Mouse (Mus musculus): Measurements from ENCODE around the gene Hamp2. TPM values are rescaled to one million over a fixed set of nuclear protein-coding genes. Genes with fewer than 3 reads are reported as not detected.

The Hamp2 gene
- polyA plus RNA-seq, 1 experiment from 2014 or later = not detected

- ATAC-seq = no peak
- Histone ChIP-seq H3K9me3 (replicated peaks) (no peaks in the 10 kb centered on the region), H3K9ac (no peak within 1 kb of the TSS), H3K4me1 (no peaks in the 10 kb centered on the region), H3K4me3 (no peak within 1 kb of the TSS), H3K36me3 (no peaks in the 10 kb centered on the region), H3K4me2 (no peak within 1 kb of the TSS), H3K27me3 (replicated peaks) (peaks cover 9% of the 10 kb centered on the region; the same call in 1 of the 2 replicates), H3K27ac (no peak within 1 kb of the TSS)
- WGBS (ENCODE audit: insufficient replicate concordance) = 59% methylated on average over 8 of the region's 8 CpGs
Measured at GRCm38 (mm10) chr7:30914732-30915131, 9.7 kb downstream of the Hamp2 start, which contains the start of gene Mag. Mag (minus strand) TSS chr7:30914873.

- ATAC-seq = no peak
- WGBS (ENCODE audit: insufficient replicate concordance) = 44% methylated on average over 6 of the region's 6 CpGs
- Histone ChIP-seq H3K9ac (no peak overlapping the region), H3K4me1 (peaks cover 12% of the 10 kb centered on the region), H3K36me3 (no peaks in the 10 kb centered on the region), H3K4me3 (no peak overlapping the region), H3K9me3 (replicated peaks) (no peaks in the 10 kb centered on the region), H3K27me3 (replicated peaks) (peaks cover 36% of the 10 kb centered on the region), H3K4me2 (no peak overlapping the region), H3K27ac (no peak overlapping the region)
Measured at GRCm38 (mm10) chr7:30909773-30910172, 14.7 kb downstream of the Hamp2 start.

- ATAC-seq = no peak; the same call in 1 of the 2 replicates
- H3K9me3 ChIP-seq (replicated peaks) = no peaks in the 10 kb centered on the region
- H3K4me3 ChIP-seq = peak overlapping the region; percentile 19; the same call in 1 of the 2 replicates
Measured at GRCm38 (mm10) chr7:30908992-30909431, 15.5 kb downstream of the Hamp2 start.

GRCm38 (mm10) chr7:30908277-30908991 lies 16.0 kb downstream of the Hamp2 start:
- ATAC-seq = peak; percentile 59
- WGBS (ENCODE audit: insufficient replicate concordance) = 4% methylated on average over 26 of the region's 26 CpGs
- peak overlapping the region; percentile 19; the same call in 1 of the 2 replicates for H3K4me3 ChIP-seq
- H3K9ac ChIP-seq = no peak overlapping the region
- peaks cover 12% of the 10 kb centered on the region for H3K4me1 ChIP-seq
- peaks cover 36% of the 10 kb centered on the region for H3K27me3 ChIP-seq (replicated peaks)
- H3K4me2 ChIP-seq = peak overlapping the region; percentile 52
- H3K9me3 ChIP-seq (replicated peaks) = no peaks in the 10 kb centered on the region
- H3K27ac ChIP-seq = no peak overlapping the region
- H3K36me3 ChIP-seq = no peaks in the 10 kb centered on the region

More at GRCm38 (mm10) chr7:30908992-30909431, 15.5 kb downstream of the Hamp2 start:
- Histone ChIP-seq H3K27me3 (replicated peaks) (peaks cover 36% of the 10 kb centered on the region), H3K27ac (no peak overlapping the region), H3K4me1 (peaks cover 12% of the 10 kb centered on the region), H3K9ac (no peak overlapping the region), H3K4me2 (peak overlapping the region; percentile 52), H3K36me3 (no peaks in the 10 kb centered on the region)
- WGBS (ENCODE audit: insufficient replicate concordance) = 21% methylated on average over 17 of the region's 17 CpGs

- peaks cover 27% of the 10 kb centered on the region for H3K27me3 ChIP-seq (replicated peaks)
- no peak overlapping the region for H3K4me2 ChIP-seq
- 38% methylated on average over 4 of the region's 4 CpGs for WGBS (ENCODE audit: insufficient replicate concordance)
- no peak overlapping the region for H3K4me3 ChIP-seq
- no peak overlapping the region for H3K9ac ChIP-seq
- peaks cover 9% of the 10 kb centered on the region for H3K4me1 ChIP-seq
- H3K27ac ChIP-seq = no peak overlapping the region
- H3K36me3 ChIP-seq = no peaks in the 10 kb centered on the region
- ATAC-seq = no peak
- no peaks in the 10 kb centered on the region for H3K9me3 ChIP-seq (replicated peaks)
Measured at GRCm38 (mm10) chr7:30904042-30904441, 20.4 kb downstream of the Hamp2 start.

- no peaks in the 10 kb centered on the region for H3K9me3 ChIP-seq (replicated peaks)
- ATAC-seq = no peak; the same call in 1 of the 2 replicates
- H3K4me3 ChIP-seq = no peak overlapping the region
- H3K4me1 ChIP-seq = no peaks in the 10 kb centered on the region
- H3K27me3 ChIP-seq (replicated peaks) = no peaks in the 10 kb centered on the region
- no peaks in the 10 kb centered on the region for H3K36me3 ChIP-seq
- no peak overlapping the region for H3K9ac ChIP-seq
- WGBS (ENCODE audit: insufficient replicate concordance) = 58% methylated on average over 3 of the region's 3 CpGs
- no peak overlapping the region for H3K4me2 ChIP-seq
- no peak overlapping the region for H3K27ac ChIP-seq
Measured at GRCm38 (mm10) chr7:30895217-30895616, 29.3 kb downstream of the Hamp2 start.

GRCm38 (mm10) chr7:30892515-30892914 lies 32.0 kb downstream of the Hamp2 start:
- 44% methylated on average over 3 of the region's 3 CpGs for WGBS (ENCODE audit: insufficient replicate concordance)

GRCm38 (mm10) chr7:30891746-30892145 lies 32.7 kb downstream of the Hamp2 start:
- ATAC-seq = no peak
- no peaks in the 10 kb centered on the region for H3K27me3 ChIP-seq (replicated peaks)
- no peak overlapping the region for H3K9ac ChIP-seq
- no peak overlapping the region for H3K4me3 ChIP-seq
- no peaks in the 10 kb centered on the region for H3K36me3 ChIP-seq
- WGBS (ENCODE audit: insufficient replicate concordance) = 70% methylated on average over 9 of the region's 9 CpGs
- H3K4me1 ChIP-seq = no peaks in the 10 kb centered on the region
- H3K4me2 ChIP-seq = no peak overlapping the region
- no peaks in the 10 kb centered on the region for H3K9me3 ChIP-seq (replicated peaks)
- no peak overlapping the region for H3K27ac ChIP-seq

More at GRCm38 (mm10) chr7:30892515-30892914, 32.0 kb downstream of the Hamp2 start:
- Histone ChIP-seq H3K4me1 (no peaks in the 10 kb centered on the region), H3K4me2 (no peak overlapping the region), H3K27me3 (replicated peaks) (no peaks in the 10 kb centered on the region), H3K27ac (no peak overlapping the region), H3K9me3 (replicated peaks) (no peaks in the 10 kb centered on the region), H3K9ac (no peak overlapping the region), H3K4me3 (no peak overlapping the region), H3K36me3 (no peaks in the 10 kb centered on the region)
- no peak for ATAC-seq

GRCm38 (mm10) chr7:30890681-30891080 lies 33.8 kb downstream of the Hamp2 start:
- H3K36me3 ChIP-seq = no peaks in the 10 kb centered on the region
- no peak for ATAC-seq
- no peak overlapping the region for H3K4me2 ChIP-seq
- no peaks in the 10 kb centered on the region for H3K27me3 ChIP-seq (replicated peaks)
- WGBS (ENCODE audit: insufficient replicate concordance) = 45% methylated on average over 2 of the region's 2 CpGs
- H3K27ac ChIP-seq = no peak overlapping the region
- no peaks in the 10 kb centered on the region for H3K9me3 ChIP-seq (replicated peaks)
- H3K9ac ChIP-seq = no peak overlapping the region
- H3K4me3 ChIP-seq = no peak overlapping the region
- no peaks in the 10 kb centered on the region for H3K4me1 ChIP-seq

- Histone ChIP-seq H3K9ac (no peak overlapping the region), H3K4me3 (no peak overlapping the region), H3K4me1 (no peaks in the 10 kb centered on the region), H3K27me3 (replicated peaks) (no peaks in the 10 kb centered on the region), H3K27ac (no peak overlapping the region), H3K36me3 (no peaks in the 10 kb centered on the region), H3K4me2 (no peak overlapping the region), H3K9me3 (replicated peaks) (no peaks in the 10 kb centered on the region)
- no peak for ATAC-seq
- WGBS (ENCODE audit: insufficient replicate concordance) = 70% methylated on average over 7 of the region's 7 CpGs
Measured at GRCm38 (mm10) chr7:30888786-30889185, 35.7 kb downstream of the Hamp2 start.

GRCm38 (mm10) chr7:30887568-30888188 lies 36.8 kb downstream of the Hamp2 start:
- no peaks in the 10 kb centered on the region for H3K36me3 ChIP-seq
- WGBS (ENCODE audit: insufficient replicate concordance) = 67% methylated on average over 14 of the region's 14 CpGs
- no peak overlapping the region for H3K4me3 ChIP-seq
- no peaks in the 10 kb centered on the region for H3K9me3 ChIP-seq (replicated peaks)
- no peak overlapping the region for H3K4me2 ChIP-seq
- ATAC-seq = no peak
- no peak overlapping the region for H3K27ac ChIP-seq
- H3K4me1 ChIP-seq = no peaks in the 10 kb centered on the region
- no peak overlapping the region for H3K9ac ChIP-seq
- H3K27me3 ChIP-seq (replicated peaks) = no peaks in the 10 kb centered on the region

GRCm38 (mm10) chr7:30886852-30887251 lies 37.6 kb downstream of the Hamp2 start:
- Histone ChIP-seq H3K27ac (no peak overlapping the region), H3K36me3 (no peaks in the 10 kb centered on the region), H3K9ac (no peak overlapping the region), H3K4me1 (no peaks in the 10 kb centered on the region), H3K9me3 (replicated peaks) (no peaks in the 10 kb centered on the region), H3K27me3 (replicated peaks) (no peaks in the 10 kb centered on the region), H3K4me3 (no peak overlapping the region), H3K4me2 (no peak overlapping the region)
- ATAC-seq = no peak
- 63% methylated on average over 4 of the region's 4 CpGs for WGBS (ENCODE audit: insufficient replicate concordance)
